Mouse (Mus musculus): ENCODE measurements around the gene Frem2. TPM values are rescaled to one million over a fixed set of nuclear protein-coding genes. Genes with fewer than 3 reads are reported as not detected.

Frem2 gene
- total RNA-seq (2021) (1 to 10 TPM; 3.5 to 6.7 TPM), polyA plus RNA-seq (2012; rRNA removed) (5.3 and 6.2 TPM in 2 replicates)
- long read RNA-seq, partial matches to known transcripts: 2 of 2 reads
- long read RNA-seq, other reads (novel, unspliced or antisense): 0 of 2 reads

DNA sequence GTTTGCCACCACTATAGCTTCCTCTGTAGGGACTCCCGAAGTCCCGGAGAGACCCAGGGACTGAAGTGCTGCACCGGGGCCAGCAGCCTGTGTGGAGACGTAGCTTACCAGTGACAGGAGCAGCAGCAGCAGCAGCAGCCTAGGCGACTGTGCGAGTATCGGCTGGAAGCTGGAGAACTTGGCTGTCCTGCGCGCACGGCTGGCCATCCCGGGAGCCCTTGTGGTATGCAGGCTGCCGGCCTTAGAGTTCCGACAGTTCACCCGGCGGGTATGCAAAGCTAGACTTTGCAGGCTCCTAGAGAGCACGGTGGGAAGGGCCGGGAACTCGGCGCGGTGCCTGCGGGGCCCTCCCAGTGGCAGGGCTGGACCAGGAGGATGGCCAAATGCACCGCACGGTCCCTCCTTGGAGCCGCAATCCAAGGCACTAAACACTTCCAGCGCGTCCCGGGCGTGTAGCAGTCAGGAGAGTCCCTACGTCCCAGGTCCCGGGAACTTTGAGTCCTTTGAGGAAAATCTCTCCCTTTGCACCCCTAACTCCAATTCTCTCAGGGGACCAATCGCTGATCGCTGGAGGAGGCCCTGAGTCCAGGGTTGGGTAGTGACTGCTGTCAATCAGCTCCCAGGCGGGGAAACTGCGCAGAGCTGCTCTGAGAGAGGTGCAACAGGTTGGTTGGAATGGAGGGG, at the start of gene Frem2:
Gene Frem2, minus strand, starts transcription at position 478 of the 684 bp plus-strand sequence.
- no peaks in the 10 kb centered on the region for H3K36me3 ChIP-seq (ENCODE audit: control insufficient read depth, insufficient read depth, low read length)
- under 1% methylated on average over 34 of the region's 34 CpGs for WGBS
- H3K27me3 ChIP-seq (ENCODE audit: control insufficient read depth, insufficient read depth, low read length): 0 out of 2 replicates have a peak, but pooled peaks cover 1% of the 10 kb centered on the region
- H3K4me3 ChIP-seq: peak within 1 kb of the TSS; percentile 59
- peak; percentile 68 to 80 for DNase-seq
- no peak; the same call in 1 of the 2 replicates for TF ChIP-seq POLR2A (IDR thresholded peaks at IDR 0.05; ENCODE audit: insufficient read depth, low read depth, low read length)
- TF ChIP-seq EP300 (IDR thresholded peaks at IDR 0.05; ENCODE audit: insufficient read depth, low read depth, low read length): no peak
- TF ChIP-seq CTCF (IDR thresholded peaks at IDR 0.05): no peak
- peak within 1 kb of the TSS; percentile 61 for H3K9ac ChIP-seq (ENCODE audit: low read depth, low read length)
- peak within 1 kb of the TSS; percentile 51 for H3K27ac ChIP-seq
- intact Hi-C loops (cut with DNase I): loop anchor here (5.0 kb wide), 1 partner anchor 130 kb away; no protein-coding TSS in a partner anchor
- H3K4me1 ChIP-seq (ENCODE audit: control insufficient read depth, insufficient read depth, low read length): no peaks in the 10 kb centered on the region
- no peaks in the 10 kb centered on the region for H3K79me2 ChIP-seq (replicated peaks; ENCODE audit: control insufficient read depth, insufficient read depth, low read length)

DNA sequence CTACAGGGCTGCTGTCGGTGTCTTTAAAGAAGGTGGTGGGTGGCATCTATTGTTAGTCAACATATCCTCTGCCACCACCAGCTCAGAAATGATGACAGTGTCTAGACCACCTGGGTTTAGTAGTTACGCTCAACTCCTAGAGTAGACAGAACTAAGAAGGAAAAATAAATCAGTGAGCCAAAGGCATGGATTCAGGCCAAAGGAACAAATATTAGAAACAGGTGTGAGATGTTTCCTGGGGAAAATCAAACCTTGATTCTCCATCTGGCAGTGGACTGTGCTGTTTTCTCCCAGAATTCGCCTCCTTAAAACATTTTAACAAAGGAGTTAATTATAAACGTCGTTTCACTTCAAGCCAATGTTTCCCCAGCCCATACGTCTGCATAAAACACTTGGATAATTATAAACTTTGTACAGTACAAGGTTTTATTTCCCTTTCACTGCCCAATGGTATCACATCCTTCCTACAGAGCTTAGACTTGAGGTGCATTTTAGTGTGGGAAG, 48.9 kb upstream of the Frem2 start:
- Histone ChIP-seq H3K79me2 (replicated peaks; ENCODE audit: control insufficient read depth, insufficient read depth, low read length) (no peaks in the 10 kb centered on the region), H3K9ac (ENCODE audit: low read depth, low read length) (no peak overlapping the region), H3K36me3 (ENCODE audit: control insufficient read depth, insufficient read depth, low read length) (no peaks in the 10 kb centered on the region), H3K4me1 (ENCODE audit: control insufficient read depth, insufficient read depth, low read length) (no peaks in the 10 kb centered on the region), H3K27ac (no peak overlapping the region), H3K27me3 (ENCODE audit: control insufficient read depth, insufficient read depth, low read length) (no peaks in the 10 kb centered on the region), H3K4me3 (no peak overlapping the region)
- no peak for TF ChIP-seq POLR2A (IDR thresholded peaks at IDR 0.05; ENCODE audit: insufficient read depth, low read depth, low read length)
- TF ChIP-seq CTCF (IDR thresholded peaks at IDR 0.05): no peak
- TF ChIP-seq EP300 (IDR thresholded peaks at IDR 0.05; ENCODE audit: insufficient read depth, low read depth, low read length): no peak
- intact Hi-C loops (cut with DNase I): no loop called here
- no peak for DNase-seq
- 72% methylated on average over 6 of the region's 6 CpGs for WGBS

DNA sequence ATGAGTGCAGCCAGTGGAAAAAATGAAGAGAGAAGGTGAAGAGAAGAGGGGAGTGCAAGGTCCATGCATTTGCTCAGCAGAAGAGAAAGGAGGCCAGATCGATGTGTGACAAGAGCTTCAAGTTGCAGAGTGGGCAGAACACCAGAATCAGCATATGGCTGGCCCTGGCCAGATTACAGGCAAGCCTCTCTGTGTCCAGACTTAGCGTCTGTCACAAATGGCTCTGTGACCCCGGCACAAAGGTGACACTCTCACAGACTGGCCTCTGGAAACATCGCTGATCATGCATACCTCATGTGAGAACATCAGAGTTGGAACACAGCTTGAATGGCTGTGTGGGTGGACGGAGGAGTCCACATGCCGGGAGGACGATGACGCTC, 46.0 kb upstream of the Frem2 start:
- no peak for DNase-seq
- no peak overlapping the region for H3K4me3 ChIP-seq
- no peaks in the 10 kb centered on the region for H3K36me3 ChIP-seq (ENCODE audit: control insufficient read depth, insufficient read depth, low read length)
- no peak overlapping the region for H3K9ac ChIP-seq (ENCODE audit: low read depth, low read length)
- H3K79me2 ChIP-seq (replicated peaks; ENCODE audit: control insufficient read depth, insufficient read depth, low read length): no peaks in the 10 kb centered on the region
- H3K27me3 ChIP-seq (ENCODE audit: control insufficient read depth, insufficient read depth, low read length): no peaks in the 10 kb centered on the region
- WGBS: 59% methylated on average over 8 of the region's 8 CpGs
- TF ChIP-seq POLR2A (IDR thresholded peaks at IDR 0.05; ENCODE audit: insufficient read depth, low read depth, low read length) (no peak), CTCF (IDR thresholded peaks at IDR 0.05) (no peak), EP300 (IDR thresholded peaks at IDR 0.05; ENCODE audit: insufficient read depth, low read depth, low read length) (no peak)
- H3K4me1 ChIP-seq (ENCODE audit: control insufficient read depth, insufficient read depth, low read length): no peaks in the 10 kb centered on the region
- intact Hi-C loops (cut with DNase I): no loop called here
- H3K27ac ChIP-seq: no peak overlapping the region

DNA sequence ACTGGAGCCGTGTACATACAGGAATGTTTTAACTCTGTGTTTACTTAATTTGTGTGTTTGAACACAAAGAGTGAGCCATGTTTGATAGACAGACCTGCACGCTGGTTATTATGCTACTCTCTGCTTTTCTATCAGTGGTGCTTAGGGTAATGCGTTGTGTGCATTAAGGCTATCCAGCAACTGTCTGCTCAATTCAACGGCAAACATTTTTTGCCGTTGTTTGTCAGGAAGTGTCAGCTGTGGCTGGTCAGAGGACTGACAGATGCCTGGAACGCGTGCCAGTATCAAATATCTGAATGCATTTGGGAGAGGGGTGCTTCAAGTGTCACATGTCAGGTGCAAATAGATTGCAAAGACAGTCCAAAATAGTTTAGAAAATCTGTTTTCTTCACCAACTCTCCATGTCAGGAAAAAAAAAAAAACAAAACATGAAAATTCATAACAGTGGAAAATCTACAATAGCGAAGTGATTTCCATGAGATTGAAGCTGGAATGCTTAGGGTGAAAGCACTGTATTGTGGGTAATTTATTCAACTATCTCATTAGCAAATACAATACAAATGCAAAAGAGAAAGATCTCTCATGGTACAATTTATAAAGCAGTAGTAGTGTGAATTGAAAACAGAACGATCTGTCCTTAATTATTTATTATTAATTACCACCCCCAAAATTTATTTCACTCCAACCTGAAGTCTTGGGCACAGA, 45.4 kb upstream of the Frem2 start:
- no peaks in the 10 kb centered on the region for H3K4me1 ChIP-seq (ENCODE audit: control insufficient read depth, insufficient read depth, low read length)
- intact Hi-C loops (cut with DNase I): no loop called here
- H3K4me3 ChIP-seq: no peak overlapping the region
- H3K27ac ChIP-seq: no peak overlapping the region
- H3K79me2 ChIP-seq (replicated peaks; ENCODE audit: control insufficient read depth, insufficient read depth, low read length): no peaks in the 10 kb centered on the region
- no peaks in the 10 kb centered on the region for H3K36me3 ChIP-seq (ENCODE audit: control insufficient read depth, insufficient read depth, low read length)
- TF ChIP-seq POLR2A (IDR thresholded peaks at IDR 0.05; ENCODE audit: insufficient read depth, low read depth, low read length) (no peak), CTCF (IDR thresholded peaks at IDR 0.05) (no peak), EP300 (IDR thresholded peaks at IDR 0.05; ENCODE audit: insufficient read depth, low read depth, low read length) (no peak)
- DNase-seq: no peak
- H3K9ac ChIP-seq (ENCODE audit: low read depth, low read length): no peak overlapping the region
- WGBS: 44% methylated on average over 9 of the region's 9 CpGs
- H3K27me3 ChIP-seq (ENCODE audit: control insufficient read depth, insufficient read depth, low read length): no peaks in the 10 kb centered on the region

GRCm38 (mm10) chr3:53701940-53702339, 44.8 kb upstream of the Frem2 start:
- 61% methylated on average over 1 of the region's 1 CpGs for WGBS
- no peak overlapping the region for H3K4me3 ChIP-seq

More at GRCm38 (mm10) chr3:53701940-53702339, 44.8 kb upstream of the Frem2 start:
- H3K4me1 ChIP-seq (ENCODE audit: control insufficient read depth, insufficient read depth, low read length): no peaks in the 10 kb centered on the region
- intact Hi-C loops (cut with DNase I): no loop called here
- no peaks in the 10 kb centered on the region for H3K27me3 ChIP-seq (ENCODE audit: control insufficient read depth, insufficient read depth, low read length)
- no peak overlapping the region for H3K27ac ChIP-seq
- H3K36me3 ChIP-seq (ENCODE audit: control insufficient read depth, insufficient read depth, low read length): no peaks in the 10 kb centered on the region
- no peaks in the 10 kb centered on the region for H3K79me2 ChIP-seq (replicated peaks; ENCODE audit: control insufficient read depth, insufficient read depth, low read length)
- TF ChIP-seq POLR2A (IDR thresholded peaks at IDR 0.05; ENCODE audit: insufficient read depth, low read depth, low read length) (no peak), EP300 (IDR thresholded peaks at IDR 0.05; ENCODE audit: insufficient read depth, low read depth, low read length) (no peak), CTCF (IDR thresholded peaks at IDR 0.05) (no peak)
- no peak for DNase-seq
- H3K9ac ChIP-seq (ENCODE audit: low read depth, low read length): no peak overlapping the region
